Mouse (Mus musculus) megakaryocyte, embryonic 14.5 days (primary cell): ENCODE measurements around the gene Mkks.

Experiments
- FLI1 ChIP-seq: IDR thresholded peaks from 2 replicates; pipeline ENCODE4 v1.6.1; 2012; ENCODE audit warnings: low read length, inconsistent platforms, mixed read lengths
- GATA1 ChIP-seq: IDR thresholded peaks from 3 replicates; pipeline ENCODE4 v1.6.1; 2012; ENCODE audit warnings: mixed read lengths, low read length, inconsistent platforms, borderline replicate concordance

- TF ChIP-seq GATA1 (no peak), FLI1 (no peak)
Measured at GRCm38 (mm10) chr2:136891951-136892371, 772 bp upstream of the Mkks start.
